Mouse (Mus musculus): ENCODE data around the gene Pilra. TPM values are rescaled to one million over a fixed set of nuclear protein-coding genes. Genes with fewer than 3 reads are reported as not detected.
"Not testable (repeated sequence)": the region's sequence is repeated elsewhere in the genome, so short reads cannot be mapped to it uniquely, and the experiment has no call there.

Gene Pilra
- polyA plus RNA-seq (2015; fragmentation: Nextera tagmentation; extraction: Ambion mirVana), result 2.1 and 4.2 TPM in 2 replicates

GRCm38 (mm10) chr5:137835966-137836520 is at the start of gene Pilra:
Pilra (minus strand) TSS chr5:137836281.
- not testable (repeated sequence) for H3K9ac ChIP-seq; H3K4me2 ChIP-seq; H3K9me3 ChIP-seq; H3K27ac ChIP-seq (replicated peaks); H3K27me3 ChIP-seq (replicated peaks); H3K4me1 ChIP-seq; ATAC-seq (ENCODE audit: extremely low read depth, insufficient number of reproducible peaks, low FRiP score, low TSS enrichment); H3K36me3 ChIP-seq; H3K4me3 ChIP-seq
- WGBS, result 33% methylated on average over 2 of the region's 2 CpGs

- Histone ChIP-seq H3K27ac (replicated peaks) (no peak overlapping the region), H3K4me3 (no peak overlapping the region), H3K4me1 (peaks cover 18% of the 10 kb centered on the region), H3K36me3 (no peaks in the 10 kb centered on the region), H3K27me3 (replicated peaks) (no peaks in the 10 kb centered on the region), H3K9ac (no peak overlapping the region), H3K4me2 (no peak overlapping the region), H3K9me3 (no peaks in the 10 kb centered on the region)
- 63% methylated on average over 3 of the region's 3 CpGs for WGBS
- ATAC-seq (ENCODE audit: extremely low read depth, insufficient number of reproducible peaks, low FRiP score, low TSS enrichment), result no peak
Observed at GRCm38 (mm10) chr5:137883345-137883744, 47.3 kb upstream of the Pilra start.

DNA sequence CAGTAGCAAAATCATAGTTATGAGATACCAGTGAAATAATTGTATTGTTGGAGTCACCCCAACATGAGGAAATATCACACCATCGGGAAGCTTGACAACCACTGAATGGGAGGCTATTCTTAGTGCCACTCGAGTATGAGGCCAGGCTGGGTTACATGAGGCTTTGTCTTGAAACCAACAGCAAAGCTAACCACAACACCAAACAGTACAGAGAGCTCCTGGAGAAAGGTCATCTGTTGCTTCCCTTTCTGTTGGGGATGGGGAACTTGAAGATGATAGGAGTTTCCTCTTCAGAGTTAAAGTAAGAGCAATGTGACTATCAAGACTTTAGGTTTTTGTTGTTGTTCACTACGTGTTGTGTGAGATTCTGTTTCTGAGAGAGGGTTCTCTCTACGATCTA is 46.8 kb upstream of the Pilra start:
- Histone ChIP-seq H3K4me2 (no peak overlapping the region), H3K36me3 (no peaks in the 10 kb centered on the region), H3K4me3 (no peak overlapping the region), H3K9me3 (no peaks in the 10 kb centered on the region), H3K4me1 (peaks cover 18% of the 10 kb centered on the region), H3K27ac (replicated peaks) (no peak overlapping the region), H3K27me3 (replicated peaks) (no peaks in the 10 kb centered on the region), H3K9ac (no peak overlapping the region)
- ATAC-seq (ENCODE audit: extremely low read depth, insufficient number of reproducible peaks, low FRiP score, low TSS enrichment), result no peak
- 51% methylated on average over 4 of the region's 4 CpGs for WGBS

DNA sequence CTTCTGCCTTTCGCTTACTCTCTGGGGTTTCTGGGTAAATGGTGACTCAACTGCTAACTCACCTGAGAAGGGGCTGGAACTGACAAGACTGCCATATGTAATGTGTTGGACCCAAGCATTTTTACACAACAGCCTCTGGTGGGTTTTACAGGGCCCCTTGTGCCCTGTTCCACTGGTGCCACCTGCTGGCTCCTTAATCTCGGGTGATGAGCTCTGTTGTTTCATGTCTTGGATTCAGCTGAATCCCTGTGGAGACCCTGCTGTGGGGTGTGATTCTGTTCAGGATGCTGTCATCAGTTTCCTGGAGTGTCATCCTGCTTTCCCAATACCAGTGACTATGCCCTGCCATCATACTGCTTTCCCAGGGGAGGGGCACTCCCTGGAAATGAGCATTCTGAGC is 41.8 kb upstream of the Pilra start:
- Histone ChIP-seq H3K9me3 (no peaks in the 10 kb centered on the region), H3K9ac (no peak overlapping the region), H3K4me3 (no peak overlapping the region), H3K36me3 (no peaks in the 10 kb centered on the region), H3K4me1 (peaks cover 6% of the 10 kb centered on the region), H3K27me3 (replicated peaks) (no peaks in the 10 kb centered on the region), H3K4me2 (no peak overlapping the region), H3K27ac (replicated peaks) (no peak overlapping the region)
- no peak for ATAC-seq (ENCODE audit: extremely low read depth, insufficient number of reproducible peaks, low FRiP score, low TSS enrichment)
- 45% methylated on average over 2 of the region's 2 CpGs for WGBS

DNA sequence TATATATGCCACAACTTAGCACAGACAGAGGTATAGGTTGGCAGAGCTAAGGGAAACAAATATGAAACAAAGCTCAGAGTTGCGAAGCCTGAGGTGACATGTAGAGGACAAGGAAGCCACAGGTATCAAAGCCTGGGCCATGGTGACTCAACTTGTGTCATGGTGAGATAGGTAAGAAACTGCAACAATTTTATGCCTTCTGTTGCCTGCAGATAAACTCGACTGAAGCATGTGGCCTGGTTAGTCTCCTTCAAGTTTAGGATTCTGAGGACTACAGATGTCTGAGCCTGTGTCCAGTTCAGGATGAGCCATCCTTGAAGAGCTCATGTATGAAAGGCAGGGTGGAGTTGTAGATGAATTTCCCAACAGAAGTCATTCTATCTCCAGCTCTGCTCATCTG is 39.0 kb upstream of the Pilra start:
- Histone ChIP-seq H3K4me3 (no peak overlapping the region), H3K27ac (replicated peaks) (no peak overlapping the region), H3K27me3 (replicated peaks) (no peaks in the 10 kb centered on the region), H3K9ac (no peak overlapping the region), H3K4me2 (no peak overlapping the region), H3K4me1 (no peaks in the 10 kb centered on the region), H3K36me3 (no peaks in the 10 kb centered on the region), H3K9me3 (no peaks in the 10 kb centered on the region)
- WGBS, result 74% methylated on average over 2 of the region's 2 CpGs
- ATAC-seq (ENCODE audit: extremely low read depth, insufficient number of reproducible peaks, low FRiP score, low TSS enrichment), result no peak

GRCm38 (mm10) chr5:137872381-137872702 is 36.3 kb upstream of the Pilra start:
- H3K27ac ChIP-seq (replicated peaks); H3K4me3 ChIP-seq; H3K9me3 ChIP-seq; H3K36me3 ChIP-seq; H3K27me3 ChIP-seq (replicated peaks); ATAC-seq (ENCODE audit: extremely low read depth, insufficient number of reproducible peaks, low FRiP score, low TSS enrichment); H3K4me2 ChIP-seq; H3K4me1 ChIP-seq; H3K9ac ChIP-seq: not testable (repeated sequence)
- WGBS, result 26% methylated on average over 1 of the region's 1 CpGs

- not testable (repeated sequence) for H3K4me1 ChIP-seq; H3K9ac ChIP-seq; H3K9me3 ChIP-seq; H3K27ac ChIP-seq (replicated peaks); H3K27me3 ChIP-seq (replicated peaks); H3K4me3 ChIP-seq; H3K4me2 ChIP-seq; H3K36me3 ChIP-seq; ATAC-seq (ENCODE audit: extremely low read depth, insufficient number of reproducible peaks, low FRiP score, low TSS enrichment)
- 40% methylated on average over 3 of the region's 3 CpGs for WGBS
Observed at GRCm38 (mm10) chr5:137871644-137872380, 35.7 kb upstream of the Pilra start, which contains the start of gene Pilrb2. Pilrb2 (minus strand) TSS chr5:137871815.

- not testable (repeated sequence) for H3K9ac ChIP-seq; H3K4me2 ChIP-seq; ATAC-seq (ENCODE audit: extremely low read depth, insufficient number of reproducible peaks, low FRiP score, low TSS enrichment); H3K27ac ChIP-seq (replicated peaks); H3K4me1 ChIP-seq; H3K4me3 ChIP-seq; H3K9me3 ChIP-seq; H3K36me3 ChIP-seq; H3K27me3 ChIP-seq (replicated peaks)
- 51% methylated on average over 2 of the region's 2 CpGs for WGBS
Observed at GRCm38 (mm10) chr5:137868600-137868999, 32.5 kb upstream of the Pilra start.

GRCm38 (mm10) chr5:137864008-137864407 is 27.9 kb upstream of the Pilra start:
- not testable (repeated sequence) for H3K36me3 ChIP-seq; H3K27ac ChIP-seq (replicated peaks); H3K27me3 ChIP-seq (replicated peaks); H3K4me2 ChIP-seq; ATAC-seq (ENCODE audit: extremely low read depth, insufficient number of reproducible peaks, low FRiP score, low TSS enrichment); H3K4me1 ChIP-seq; H3K9ac ChIP-seq; H3K4me3 ChIP-seq; H3K9me3 ChIP-seq
- 71% methylated on average over 1 of the region's 1 CpGs for WGBS

- not testable (repeated sequence) for H3K4me3 ChIP-seq; ATAC-seq (ENCODE audit: extremely low read depth, insufficient number of reproducible peaks, low FRiP score, low TSS enrichment); H3K4me2 ChIP-seq; H3K9ac ChIP-seq; H3K36me3 ChIP-seq; H3K9me3 ChIP-seq; H3K27me3 ChIP-seq (replicated peaks); H3K4me1 ChIP-seq; H3K27ac ChIP-seq (replicated peaks)
- WGBS, result 40% methylated on average over 2 of the region's 2 CpGs
Observed at GRCm38 (mm10) chr5:137857960-137858710, 22.1 kb upstream of the Pilra start, which contains the start of gene Pilrb1. Pilrb1 (minus strand) TSS chr5:137858106.

DNA sequence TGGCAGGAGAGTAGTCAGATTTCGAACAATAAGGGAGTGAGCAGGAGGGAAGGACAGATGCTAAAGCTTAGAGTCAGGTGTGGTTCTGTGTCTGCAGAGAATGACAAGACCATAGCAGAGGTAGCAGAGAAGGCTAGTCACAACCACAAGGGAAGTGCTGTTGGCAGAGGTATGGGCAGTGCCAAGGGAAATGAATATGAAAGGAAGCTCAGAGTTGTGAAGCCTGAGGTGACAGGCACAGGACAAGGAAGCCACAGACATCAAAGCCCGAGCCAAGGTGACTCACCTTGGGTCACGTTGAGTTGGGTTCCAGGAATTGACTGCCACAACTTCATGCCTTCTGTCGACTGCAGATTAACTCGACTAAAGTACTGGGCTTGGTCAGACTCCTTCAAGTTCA is 20.8 kb upstream of the Pilra start:
- H3K4me1 ChIP-seq; H3K36me3 ChIP-seq; H3K9me3 ChIP-seq; ATAC-seq (ENCODE audit: extremely low read depth, insufficient number of reproducible peaks, low FRiP score, low TSS enrichment); H3K9ac ChIP-seq; H3K4me3 ChIP-seq; H3K27me3 ChIP-seq (replicated peaks); H3K4me2 ChIP-seq; H3K27ac ChIP-seq (replicated peaks): not testable (repeated sequence)
- WGBS, result 65% methylated on average over 5 of the region's 5 CpGs
